Comparison of ENCODE assay signal across 8 mouse cellular contexts in the genomic region with DNA sequence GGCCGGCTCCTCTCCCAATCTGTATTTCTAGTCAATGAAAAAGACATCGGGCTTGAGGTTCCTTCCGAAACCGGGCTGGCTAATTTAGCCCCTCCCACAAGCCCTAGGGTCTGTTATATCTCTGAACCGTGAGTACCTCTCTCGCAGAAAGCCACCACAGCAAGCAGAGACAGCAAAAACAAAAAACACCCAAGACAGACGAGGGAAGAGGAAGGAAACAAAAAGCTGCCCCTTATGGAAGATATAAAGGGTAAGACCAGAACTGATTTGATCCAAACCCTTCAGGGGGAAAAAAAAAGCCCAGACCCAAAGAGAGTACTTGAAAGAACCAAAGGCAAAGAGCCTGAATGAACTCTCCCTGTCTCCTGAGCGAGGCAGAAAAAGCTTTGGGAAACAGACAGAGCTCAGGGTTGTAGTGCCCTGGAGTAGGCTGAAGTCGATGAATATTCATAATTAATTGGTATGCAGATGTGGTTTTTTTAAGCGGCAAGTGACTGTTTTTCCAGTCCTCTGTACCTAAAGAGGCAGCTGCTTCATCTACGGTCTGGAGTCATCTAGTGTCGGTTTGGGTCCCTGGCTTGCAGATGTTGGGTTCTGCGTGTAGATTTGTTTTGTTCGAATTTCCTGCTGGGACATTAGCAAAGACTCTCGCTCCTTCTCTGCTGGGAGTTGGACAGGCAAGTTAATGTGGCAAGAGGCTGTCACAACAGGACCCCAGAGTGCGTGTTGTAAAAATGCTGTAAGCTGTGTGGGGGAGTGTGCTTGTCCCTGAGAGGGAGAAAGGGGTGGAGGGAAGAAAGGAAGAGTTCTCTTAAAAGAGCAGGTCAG. TPM values are rescaled to one million over a fixed set of nuclear protein-coding genes. Genes with fewer than 3 reads are reported as not detected.
DNase-seq lines count a peak whose midpoint lies in the region; ATAC-seq lines count a peak whose summit lies in the region.

No protein-coding gene starts in this region.

- 2% methylated on average over 16 of the region's 16 CpGs for WGBS in heart, embryonic 12.5 days
- 2% methylated on average over 16 of the region's 16 CpGs for WGBS in kidney, embryonic 16.5 days
- WGBS in stomach, embryonic 15.5 days: 3% methylated on average over 16 of the region's 16 CpGs

- peak overlapping the region; percentile 71 for H3K9ac ChIP-seq in heart, embryonic 12.5 days
- H3K9ac ChIP-seq in kidney, embryonic 16.5 days (replicated peaks; ENCODE audit: low read length): peak overlapping the region; percentile 60
- peak overlapping the region; percentile 9; the same call in 1 of the 2 replicates for H3K9ac ChIP-seq in stomach, embryonic 15.5 days

- no peaks in the 10 kb centered on the region for H3K27me3 ChIP-seq in heart, embryonic 12.5 days (replicated peaks)
- no peaks in the 10 kb centered on the region for H3K27me3 ChIP-seq in kidney, embryonic 16.5 days (ENCODE audit: insufficient read depth, low read length)
- no peaks in the 10 kb centered on the region; the same call in 1 of the 2 replicates for H3K27me3 ChIP-seq in stomach, embryonic 15.5 days (replicated peaks)

- H3K4me1 ChIP-seq in heart, embryonic 12.5 days (replicated peaks): peaks cover 21% of the 10 kb centered on the region; the same call in 1 of the 2 replicates
- H3K4me1 ChIP-seq in kidney, embryonic 16.5 days (ENCODE audit: insufficient read depth, low read length): peaks cover 8% of the 10 kb centered on the region; the same call in 1 of the 2 replicates
- peaks cover 7% of the 10 kb centered on the region; the same call in 1 of the 2 replicates for H3K4me1 ChIP-seq in stomach, embryonic 15.5 days

- H3K9me3 ChIP-seq in heart, embryonic 12.5 days (replicated peaks): no peaks in the 10 kb centered on the region
- no peaks in the 10 kb centered on the region for H3K9me3 ChIP-seq in kidney, embryonic 16.5 days (ENCODE audit: low read length)
- H3K9me3 ChIP-seq in stomach, embryonic 15.5 days: no peaks in the 10 kb centered on the region

- H3K4me3 ChIP-seq in heart, embryonic 12.5 days: peak overlapping the region; percentile 45
- H3K4me3 ChIP-seq in kidney, embryonic 16.5 days (ENCODE audit: low read length): peak overlapping the region; percentile 42
- H3K4me3 ChIP-seq in stomach, embryonic 15.5 days (replicated peaks): peak overlapping the region; percentile 30

- H3K36me3 ChIP-seq in heart, embryonic 12.5 days: no peaks in the 10 kb centered on the region
- H3K36me3 ChIP-seq in kidney, embryonic 16.5 days (ENCODE audit: insufficient read depth, low read length): no peaks in the 10 kb centered on the region
- H3K36me3 ChIP-seq in stomach, embryonic 15.5 days: no peaks in the 10 kb centered on the region

- H3K4me2 ChIP-seq in heart, embryonic 12.5 days: peak overlapping the region; percentile 79
- peak overlapping the region; percentile 64 for H3K4me2 ChIP-seq in kidney, embryonic 16.5 days (replicated peaks; ENCODE audit: low read depth, low read length)
- H3K4me2 ChIP-seq in stomach, embryonic 15.5 days: peak overlapping the region; percentile 55

- H3K27ac ChIP-seq in heart, embryonic 12.5 days (ENCODE audit: poor library complexity, severe bottlenecking): peak overlapping the region; percentile 53
- H3K27ac ChIP-seq in kidney, embryonic 16.5 days (ENCODE audit: low read length): peak overlapping the region; percentile 12; the same call in 1 of the 2 replicates
- H3K27ac ChIP-seq in stomach, embryonic 15.5 days: peak overlapping the region; percentile 71

- peak; percentile 9 for DNase-seq in right cerebral cortex, postnatal 4 days
- DNase-seq in right cerebral cortex, adult 18-20 months: no peak
- DNase-seq in embryo, embryonic 10 days (ENCODE audit: low spot score): peak; percentile 40
- peak; percentile 48 to 65 for DNase-seq in lung, postnatal 4 days
- no peak for DNase-seq in c-Kit-positive CD71-positive TER-119-positive erythroid progenitor cells, embryonic 14.5 days (ENCODE audit: low spot score)

- 0 out of 2 replicates have a peak, but pooled peaks have one; percentile 18 for ATAC-seq in heart, embryonic 12.5 days (ENCODE audit: insufficient number of reproducible peaks, low FRiP score)
- no peak for ATAC-seq in kidney, embryonic 16.5 days (ENCODE audit: low FRiP score, low TSS enrichment)
- ATAC-seq in stomach, embryonic 15.5 days (ENCODE audit: insufficient read depth, low FRiP score, low read depth): no peak

RNA-seq across cellular contexts. Expression of gene Entpd1, which starts 47.7 kb away (rescaled TPM):
- polyA plus RNA-seq in heart, embryonic 12.5 days (2016; fragmentation: Nextera tagmentation; extraction: Ambion mirVana): 10.6 and 10.9 TPM in 2 replicates
- polyA plus RNA-seq in kidney, embryonic 16.5 days (2015; fragmentation: Nextera tagmentation; extraction: Ambion mirVana): 6.6 and 8.9 TPM in 2 replicates
- 10.3 and 10.9 TPM in 2 replicates for polyA plus RNA-seq in stomach, embryonic 15.5 days (2015; fragmentation: Nextera tagmentation; extraction: Ambion mirVana)

RNA-seq across cellular contexts. Expression of gene Tctn3, which starts 47.8 kb away (rescaled TPM):
- polyA plus RNA-seq in heart, embryonic 12.5 days (2016; fragmentation: Nextera tagmentation; extraction: Ambion mirVana): 10.6 and 11.1 TPM in 2 replicates
- polyA plus RNA-seq in kidney, embryonic 16.5 days (2015; fragmentation: Nextera tagmentation; extraction: Ambion mirVana): 11.5 and 12.2 TPM in 2 replicates
- 7.7 and 10.5 TPM in 2 replicates for polyA plus RNA-seq in stomach, embryonic 15.5 days (2015; fragmentation: Nextera tagmentation; extraction: Ambion mirVana)

Comparison
In these comparisons a context has a peak if more than half of its experiments do, and no peak if none do; other contexts are left out.
1. DNase-seq: peak in right cerebral cortex, postnatal 4 days (single experiment), embryo, embryonic 10 days (single experiment) and lung, postnatal 4 days (2 of 2); none in right cerebral cortex, adult 18-20 months (single experiment) and c-Kit-positive CD71-positive TER-119-positive erythroid progenitor cells, embryonic 14.5 days (single experiment).
2. H3K27ac ChIP-seq: peak in every context shown above with its lines; median percentile 71 in stomach, embryonic 15.5 days; 53 in heart, embryonic 12.5 days; 12 in kidney, embryonic 16.5 days.
3. H3K9ac ChIP-seq: peak in every context shown above with its lines; median percentile 71 in heart, embryonic 12.5 days; 60 in kidney, embryonic 16.5 days; 9 in stomach, embryonic 15.5 days.
4. Peak in every context shown above with its lines, with median percentiles within 50 percentile points of each other: H3K4me2 ChIP-seq and H3K4me3 ChIP-seq.